Mouse (Mus musculus) 3134 (cell line): ENCODE results near the gene Stt3b.
"Not testable (repeated sequence)": the region's sequence is repeated elsewhere in the genome, so short reads cannot be mapped to it uniquely, and the experiment has no call there.

ENCODE experiments used
- DNase-seq: peaks from one replicate; pipeline ENCODE4 v3.0.0-alpha.2; 2011; ENCODE audit warnings: low spot score; ENCODE audit not compliant: insufficient read length; ENCODE audit errors: extremely low read depth

Gene Stt3b

GRCm38 (mm10) chr9:115272451-115272850 is 37.8 kb downstream of the Stt3b start:
- not testable (repeated sequence) for DNase-seq

GRCm38 (mm10) chr9:115271556-115271955 is 38.7 kb downstream of the Stt3b start:
- no peak for DNase-seq

GRCm38 (mm10) chr9:115261896-115262295 is 48.3 kb downstream of the Stt3b start:
- no peak for DNase-seq

- no peak for DNase-seq
Observed at GRCm38 (mm10) chr9:115261456-115261855, 48.8 kb downstream of the Stt3b start.

- DNase-seq, result no peak
Observed at GRCm38 (mm10) chr9:115260464-115260863, 49.8 kb downstream of the Stt3b start.

- no peak for DNase-seq
Observed at GRCm38 (mm10) chr9:115259866-115260265, 50.4 kb downstream of the Stt3b start.

- DNase-seq, result no peak
Observed at GRCm38 (mm10) chr9:115257733-115258286, 52.4 kb downstream of the Stt3b start.

GRCm38 (mm10) chr9:115249145-115249544 is 61.1 kb downstream of the Stt3b start:
- no peak for DNase-seq

GRCm38 (mm10) chr9:115245092-115245491 is 65.1 kb downstream of the Stt3b start:
- DNase-seq, result peak; percentile 64

- no peak for DNase-seq
Observed at GRCm38 (mm10) chr9:115243630-115244029, 66.6 kb downstream of the Stt3b start.

GRCm38 (mm10) chr9:115239861-115240260 is 70.4 kb downstream of the Stt3b start:
- DNase-seq, result no peak

- DNase-seq, result no peak
Observed at GRCm38 (mm10) chr9:115237943-115238342, 72.3 kb downstream of the Stt3b start.

- peak; percentile 63 for DNase-seq
Observed at GRCm38 (mm10) chr9:115236352-115236841, 73.8 kb downstream of the Stt3b start.

- DNase-seq, result no peak
Observed at GRCm38 (mm10) chr9:115234561-115234960, 75.7 kb downstream of the Stt3b start.

- no peak for DNase-seq
Observed at GRCm38 (mm10) chr9:115233721-115234120, 76.5 kb downstream of the Stt3b start.

- no peak for DNase-seq
Observed at GRCm38 (mm10) chr9:115231476-115231875, 78.7 kb downstream of the Stt3b start.

GRCm38 (mm10) chr9:115230141-115230540 is 80.1 kb downstream of the Stt3b start:
- no peak for DNase-seq

GRCm38 (mm10) chr9:115229676-115230075 is 80.5 kb downstream of the Stt3b start:
- DNase-seq, result no peak

GRCm38 (mm10) chr9:115229145-115229544 is 81.1 kb downstream of the Stt3b start:
- no peak for DNase-seq

GRCm38 (mm10) chr9:115224744-115225354 is 85.4 kb downstream of the Stt3b start:
- no peak for DNase-seq

GRCm38 (mm10) chr9:115221265-115221664 is 89.0 kb downstream of the Stt3b start:
- DNase-seq, result no peak

GRCm38 (mm10) chr9:115220466-115220865 is 89.8 kb downstream of the Stt3b start:
- DNase-seq, result no peak
